ENCODE assay signal across 18 mouse cellular contexts in the genomic region with DNA sequence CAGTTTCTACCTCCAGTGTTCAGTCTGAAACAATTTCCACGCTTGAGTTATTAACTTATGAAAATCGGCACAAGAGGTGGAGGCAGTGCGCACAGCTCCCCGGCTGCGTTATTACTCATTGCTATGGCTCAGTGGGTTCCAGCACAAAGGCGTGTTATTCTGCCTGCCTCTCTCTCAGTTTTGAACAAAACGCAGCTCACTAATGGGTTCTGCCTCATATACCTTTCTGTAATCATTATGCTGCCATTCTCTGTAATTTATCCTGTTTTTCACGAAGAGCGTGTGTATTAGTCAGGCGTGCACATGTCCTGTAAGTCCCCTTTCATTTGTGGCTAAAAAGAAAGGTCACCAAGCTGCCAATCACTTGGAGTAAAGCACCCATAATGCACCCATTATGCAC.
DNase-seq lines count a peak whose midpoint lies in the region; ATAC-seq and TF ChIP-seq lines count a peak whose summit lies in the region.
"Had no signal": no experiment of that assay in that cellular context is flagged by ENCODE, and none has a peak within 500 bp of the region (broad histone marks: within the 10 kb centered on the region; RNA-seq: fewer than 3 reads in every experiment).

No protein-coding gene starts in this region.

- 38% methylated on average over 10 of the region's 10 CpGs for WGBS in kidney, adult 2 months
- WGBS in hindbrain, postnatal 0 days, result 20% methylated on average over 10 of the region's 10 CpGs
- WGBS in neural tube, embryonic 15.5 days, result 37% methylated on average over 10 of the region's 10 CpGs

- H3K36me3 ChIP-seq in kidney, adult 2 months (ENCODE audit: control insufficient read depth, insufficient read depth, low read length), result no peaks in the 10 kb centered on the region
- no peaks in the 10 kb centered on the region for H3K36me3 ChIP-seq in hindbrain, postnatal 0 days (ENCODE audit: insufficient read depth, low read length)
- no peaks in the 10 kb centered on the region for H3K36me3 ChIP-seq in neural tube, embryonic 15.5 days
- H3K36me3 ChIP-seq: G1E; heart, embryonic 10.5 days had no signal

- no peak overlapping the region for H3K4me3 ChIP-seq in kidney, adult 2 months (ENCODE audit: insufficient read depth, low read depth, low read length)
- no peak overlapping the region for H3K4me3 ChIP-seq in hindbrain, postnatal 0 days (ENCODE audit: low read length)
- no peak overlapping the region for H3K4me3 ChIP-seq in neural tube, embryonic 15.5 days (replicated peaks)
- H3K4me3 ChIP-seq: heart, embryonic 10.5 days had no signal

- no peak overlapping the region for H3K9ac ChIP-seq in hindbrain, postnatal 0 days (replicated peaks; ENCODE audit: low read length)
- H3K9ac ChIP-seq in neural tube, embryonic 15.5 days (replicated peaks), result no peak overlapping the region
- H3K9ac ChIP-seq: lung, embryonic 14.5 days had no signal

- H3K9me3 ChIP-seq in hindbrain, postnatal 0 days (ENCODE audit: low read length), result no peaks in the 10 kb centered on the region
- H3K9me3 ChIP-seq in neural tube, embryonic 15.5 days (replicated peaks), result no peaks in the 10 kb centered on the region
- H3K9me3 ChIP-seq: G1E; heart, embryonic 10.5 days had no signal

- no peak for TF ChIP-seq POLR2A in kidney, adult 2 months (IDR thresholded peaks at IDR 0.05; ENCODE audit: low read depth, low read length)
- TF ChIP-seq POLR2A in brain, embryonic 14.5 days (IDR thresholded peaks at IDR 0.05; ENCODE audit: borderline replicate concordance, extremely low read depth, insufficient read depth, insufficient read length, poor library complexity, severe bottlenecking), result no peak

- no peaks in the 10 kb centered on the region for H3K27me3 ChIP-seq in kidney, adult 2 months (replicated peaks; ENCODE audit: control insufficient read depth, insufficient read depth, low read length)
- no peaks in the 10 kb centered on the region for H3K27me3 ChIP-seq in hindbrain, postnatal 0 days (ENCODE audit: insufficient read depth, low read length)
- H3K27me3 ChIP-seq in neural tube, embryonic 15.5 days (replicated peaks), result no peaks in the 10 kb centered on the region

- no peaks in the 10 kb centered on the region for H3K4me1 ChIP-seq in kidney, adult 2 months (ENCODE audit: control insufficient read depth, insufficient read depth, low read length)
- 0 out of 2 replicates have a peak, but pooled peaks cover 11% of the 10 kb centered on the region for H3K4me1 ChIP-seq in hindbrain, postnatal 0 days (ENCODE audit: insufficient read depth, low read length)
- H3K4me1 ChIP-seq in neural tube, embryonic 15.5 days, result peaks cover 20% of the 10 kb centered on the region; the same call in 1 of the 2 replicates

- TF ChIP-seq CTCF in kidney, adult 2 months (conservative IDR thresholded peaks at IDR 0.05; ENCODE audit: insufficient read depth, insufficient read length, low read depth, low read length), result no peak
- TF ChIP-seq CTCF in brain, embryonic 14.5 days (IDR thresholded peaks at IDR 0.05; ENCODE audit: borderline replicate concordance, extremely low read depth, insufficient read depth, insufficient read length), result no peak
- no peak for TF ChIP-seq CTCF in hindbrain, postnatal 0 days (IDR thresholded peaks at IDR 0.05; ENCODE audit: low read depth)

- 0 out of 2 replicates have a peak overlapping the region, but pooled peaks have one; percentile 21 for H3K4me2 ChIP-seq in hindbrain, postnatal 0 days (ENCODE audit: low read depth, low read length)
- H3K4me2 ChIP-seq in neural tube, embryonic 15.5 days, result peak overlapping the region; percentile 32; the same call in 1 of the 2 replicates
- H3K4me2 ChIP-seq: lung, embryonic 14.5 days had no signal

- no peak overlapping the region for H3K27ac ChIP-seq in kidney, adult 2 months (ENCODE audit: insufficient read depth, low read depth, low read length)
- H3K27ac ChIP-seq in hindbrain, postnatal 0 days, result no peak overlapping the region
- no peak overlapping the region for H3K27ac ChIP-seq in neural tube, embryonic 15.5 days (replicated peaks)
- H3K27ac ChIP-seq: heart, embryonic 10.5 days had no signal

- intact Hi-C loops in heart, postnatal 14 days (cut with DNase I), result no loop called here

- DNase-seq in kidney, adult 2 months, result peak; percentile 12
- no peak for DNase-seq in kidney, adult 11 months
- DNase-seq in brain, embryonic 14.5 days (ENCODE audit: low read depth), result peak; percentile 89
- peak; percentile 26 for DNase-seq in hindbrain, postnatal 0 days (ENCODE audit: low spot score)
- no peak for DNase-seq in layer of hippocampus, adult 9-10 months (ENCODE audit: low spot score)
- no peak for DNase-seq in heart, postnatal 14 days
- DNase-seq: adrenal gland, postnatal 14 days; B cell, adult 2 months; cerebellum, postnatal 14 days; gastrocnemius, postnatal 14 days; heart, postnatal 36 days; kidney, postnatal 25 days; lung, embryonic 14.5 days; thymus, postnatal 4 days had no signal

- 0 out of 2 replicates have a peak, but pooled peaks have one; percentile 34 for ATAC-seq in hindbrain, postnatal 0 days
- peak; percentile 81 for ATAC-seq in neural tube, embryonic 15.5 days (ENCODE audit: low FRiP score)
- ATAC-seq in frontal cortex, adult (ENCODE audit: low TSS enrichment), result no peak

Comparison
In these comparisons a context has a peak if more than half of its experiments do, and no peak if none do; other contexts are left out.
1. DNase-seq: peak in kidney, adult 2 months (single experiment), brain, embryonic 14.5 days (single experiment) and hindbrain, postnatal 0 days (single experiment); none in kidney, adult 11 months (single experiment), layer of hippocampus, adult 9-10 months (single experiment) and heart, postnatal 14 days (0 of 2).